Mouse (Mus musculus) layer of hippocampus, postnatal 14 days (tissue): ENCODE data around the gene Lsm10. TPM values are rescaled to one million over a fixed set of nuclear protein-coding genes. Genes with fewer than 3 reads are reported as not detected.

Source experiments
- DNase-seq, 2 experiments: peaks; one replicate each; pipeline ENCODE4 v3.0.0; 2021 to 2022; ENCODE audit warnings: low spot score in 2 of 2, mixed read lengths in 1 of 2
- total RNA-seq, 2 experiments: library from RNA; stranded (reverse); gene quantifications; 2 replicates each; pipeline ENCODE4 v1.2.3; 2021

Gene Lsm10
- total RNA-seq, 2 experiments from 2014 or later = 12.9 to 13.1 TPM

- no peak for DNase-seq
Measured at GRCm38 (mm10) chr4:126115871-126116521, 19.6 kb downstream of the Lsm10 start.

- no peak for DNase-seq
Measured at GRCm38 (mm10) chr4:126117116-126117515, 20.7 kb downstream of the Lsm10 start.

- DNase-seq = peak; percentile 52 to 65
Measured at GRCm38 (mm10) chr4:126118651-126119050, 22.2 kb downstream of the Lsm10 start.

- no peak for DNase-seq
Measured at GRCm38 (mm10) chr4:126119051-126119450, 22.6 kb downstream of the Lsm10 start.

GRCm38 (mm10) chr4:126120052-126120451 is 23.6 kb downstream of the Lsm10 start:
- DNase-seq = no peak

GRCm38 (mm10) chr4:126120506-126120905 is 24.1 kb downstream of the Lsm10 start:
- no peak for DNase-seq

GRCm38 (mm10) chr4:126123309-126124040 is 27.1 kb downstream of the Lsm10 start:
- DNase-seq = no peak

GRCm38 (mm10) chr4:126130502-126130901 is 34.1 kb downstream of the Lsm10 start:
- DNase-seq = no peak

- peak; percentile 52 to 84 for DNase-seq
Measured at GRCm38 (mm10) chr4:126131290-126132121, 35.1 kb downstream of the Lsm10 start.

GRCm38 (mm10) chr4:126132636-126133264 is 36.3 kb downstream of the Lsm10 start:
- no peak for DNase-seq

GRCm38 (mm10) chr4:126134236-126134635 is 37.8 kb downstream of the Lsm10 start:
- no peak for DNase-seq

GRCm38 (mm10) chr4:126134639-126135038 is 38.2 kb downstream of the Lsm10 start:
- no peak for DNase-seq

GRCm38 (mm10) chr4:126137773-126138172 is 41.4 kb downstream of the Lsm10 start:
- DNase-seq = no peak

- DNase-seq = no peak
Measured at GRCm38 (mm10) chr4:126141021-126141420, 44.6 kb downstream of the Lsm10 start.

- no peak for DNase-seq
Measured at GRCm38 (mm10) chr4:126145396-126145795, 49.0 kb downstream of the Lsm10 start.

GRCm38 (mm10) chr4:126146974-126147532 is 50.6 kb downstream of the Lsm10 start:
- no peak for DNase-seq

- DNase-seq = no peak
Measured at GRCm38 (mm10) chr4:126147533-126148160, 51.2 kb downstream of the Lsm10 start, which contains the start of gene Eva1b. TSS of gene Eva1b (plus strand) at chr4:126147744.
